Mouse (Mus musculus) forebrain, embryonic 11.5 days (tissue): ENCODE data around the gene Lrrn2. TPM values are rescaled to one million over a fixed set of nuclear protein-coding genes. Genes with fewer than 3 reads are reported as not detected.

Experiments
- ATAC-seq: fragments of 200-750 bp; cut with Nextera tagmentation; replicated peaks from 2 replicates; pipeline ENCODE4 v1.8.0; 2017; ENCODE audit warnings: moderate TSS enrichment; ENCODE audit not compliant: low FRiP score
- DNase-seq: peaks from one replicate; pipeline ENCODE4 v3.0.0-alpha.2; 2017; ENCODE audit warnings: low spot score
- H3K27ac ChIP-seq: fragments of 300-500 bp; sonication (generic); 2 replicates; pipeline ENCODE4 v1.5.1; 2014; ENCODE audit warnings: low read depth, low read length
- H3K27me3 ChIP-seq: fragments of 300-500 bp; sonication (generic); 2 replicates; pipeline ENCODE4 v1.6.1; 2014; ENCODE audit warnings: mild to moderate bottlenecking, low read length, mixed read lengths; ENCODE audit not compliant: control insufficient read depth, insufficient read depth
- H3K36me3 ChIP-seq: fragments of 300-500 bp; sonication (generic); 2 replicates; pipeline ENCODE4 v1.6.1; 2014; ENCODE audit warnings: mild to moderate bottlenecking, low read length, moderate library complexity, mixed read lengths; ENCODE audit not compliant: control insufficient read depth, insufficient read depth
- H3K4me1 ChIP-seq: fragments of 300-500 bp; sonication (generic); replicated peaks from 2 replicates; pipeline ENCODE4 v1.6.1; 2014; ENCODE audit warnings: low read length, mixed read lengths; ENCODE audit not compliant: control insufficient read depth, insufficient read depth
- H3K4me2 ChIP-seq: fragments of 300-500 bp; sonication (generic); 2 replicates; pipeline ENCODE4 v1.6.1; 2014; ENCODE audit warnings: low read depth, mild to moderate bottlenecking, low read length, moderate library complexity, mixed read lengths; ENCODE audit not compliant: severe bottlenecking
- H3K4me3 ChIP-seq: fragments of 300-500 bp; sonication (generic); 2 replicates; pipeline ENCODE4 v1.5.1; 2014; ENCODE audit warnings: low read depth, low read length
- H3K9ac ChIP-seq: fragments of 300-500 bp; sonication (generic); 2 replicates; pipeline ENCODE4 v1.6.1; 2014; ENCODE audit warnings: low read length
- H3K9me3 ChIP-seq: fragments of 300-500 bp; sonication (generic); 2 replicates; pipeline ENCODE4 v1.6.1; 2016; ENCODE audit warnings: low read length, mixed read lengths; ENCODE audit not compliant: control insufficient read depth
- WGBS: fragments of 180-500 bp; shearing (Covaris S2); extraction: QIAGEN DNeasy Blood & Tissue Kit; methylation state at CpG from one replicate; pipeline ENCODE4 v1.1.7; 2014; 5-methylcytosine and 5-hydroxymethylcytosine counted together
- polyA plus RNA-seq: library from polyadenylated mRNA; unstranded; fragments of >200 nt; fragmentation: Nextera tagmentation; extraction: Ambion mirVana; gene quantifications from 2 replicates; pipeline ENCODE4 v1.2.1, GENCODE M21; 2014

Lrrn2 gene
- polyA plus RNA-seq: 10.2 and 11.1 TPM in 2 replicates

- Histone ChIP-seq H3K9ac (peak within 1 kb of the TSS; percentile 70), H3K4me2 (peak within 1 kb of the TSS; percentile 82), H3K4me1 (peaks cover 12% of the 10 kb centered on the region; the same call in 1 of the 2 replicates), H3K9me3 (no peaks in the 10 kb centered on the region), H3K27me3 (peaks cover 9% of the 10 kb centered on the region), H3K4me3 (peak within 1 kb of the TSS; percentile 56), H3K27ac (peak within 1 kb of the TSS; percentile 25; the same call in 1 of the 2 replicates), H3K36me3 (no peaks in the 10 kb centered on the region)
- ATAC-seq (peak; percentile 77), DNase-seq (peak; percentile 82)
- WGBS: under 1% methylated on average over 80 of the region's 80 CpGs
These were observed at the start of gene Lrrn2 for GRCm38 (mm10) chr1:132880161-132881005. Gene Lrrn2, plus strand, starts transcription at chr1:132880273.

- no peak overlapping the region for H3K9ac ChIP-seq
- no peak for ATAC-seq
- no peaks in the 10 kb centered on the region for H3K27me3 ChIP-seq
- no peak overlapping the region for H3K4me3 ChIP-seq
- no peaks in the 10 kb centered on the region for H3K4me1 ChIP-seq
- no peak overlapping the region for H3K27ac ChIP-seq
- H3K9me3 ChIP-seq: no peaks in the 10 kb centered on the region
- DNase-seq: no peak
- H3K36me3 ChIP-seq: no peaks in the 10 kb centered on the region
- no peak overlapping the region for H3K4me2 ChIP-seq
- WGBS: 87% methylated on average over 4 of the region's 4 CpGs
These were observed 48.1 kb upstream of the Lrrn2 start for GRCm38 (mm10) chr1:132831963-132832362.

- no peak overlapping the region for H3K27ac ChIP-seq
- no peak overlapping the region for H3K4me2 ChIP-seq
- H3K9me3 ChIP-seq: no peaks in the 10 kb centered on the region
- WGBS: 71% methylated on average over 8 of the region's 8 CpGs
- H3K36me3 ChIP-seq: no peaks in the 10 kb centered on the region
- H3K4me3 ChIP-seq: no peak overlapping the region
- no peaks in the 10 kb centered on the region for H3K27me3 ChIP-seq
- DNase-seq (no peak), ATAC-seq (no peak)
- no peak overlapping the region for H3K9ac ChIP-seq
- no peaks in the 10 kb centered on the region for H3K4me1 ChIP-seq
These were observed 46.0 kb upstream of the Lrrn2 start for GRCm38 (mm10) chr1:132834037-132834436.

- WGBS: 79% methylated on average over 8 of the region's 8 CpGs
- Histone ChIP-seq H3K27me3 (no peaks in the 10 kb centered on the region), H3K27ac (no peak overlapping the region), H3K9me3 (no peaks in the 10 kb centered on the region), H3K4me2 (no peak overlapping the region), H3K9ac (no peak overlapping the region), H3K4me3 (no peak overlapping the region), H3K4me1 (no peaks in the 10 kb centered on the region), H3K36me3 (no peaks in the 10 kb centered on the region)
- DNase-seq: no peak
- no peak for ATAC-seq
These were observed 43.2 kb upstream of the Lrrn2 start for GRCm38 (mm10) chr1:132836895-132837294.

- Histone ChIP-seq H3K4me3 (no peak overlapping the region), H3K27me3 (no peaks in the 10 kb centered on the region), H3K9ac (no peak overlapping the region), H3K27ac (no peak overlapping the region), H3K36me3 (no peaks in the 10 kb centered on the region), H3K4me2 (no peak overlapping the region), H3K9me3 (no peaks in the 10 kb centered on the region), H3K4me1 (no peaks in the 10 kb centered on the region)
- ATAC-seq: no peak
- WGBS: 82% methylated on average over 5 of the region's 5 CpGs
- no peak for DNase-seq
These were observed 42.4 kb upstream of the Lrrn2 start for GRCm38 (mm10) chr1:132837691-132838090.

- Histone ChIP-seq H3K27me3 (no peaks in the 10 kb centered on the region), H3K9ac (no peak overlapping the region), H3K36me3 (no peaks in the 10 kb centered on the region), H3K9me3 (no peaks in the 10 kb centered on the region), H3K27ac (no peak overlapping the region), H3K4me2 (no peak overlapping the region), H3K4me3 (no peak overlapping the region), H3K4me1 (no peaks in the 10 kb centered on the region)
- DNase-seq (no peak), ATAC-seq (no peak)
- 94% methylated on average over 1 of the region's 1 CpGs for WGBS
These were observed 41.7 kb upstream of the Lrrn2 start for GRCm38 (mm10) chr1:132838371-132838770.

GRCm38 (mm10) chr1:132843612-132844011, 36.5 kb upstream of the Lrrn2 start:
- H3K9ac ChIP-seq: no peak overlapping the region
- H3K27me3 ChIP-seq: no peaks in the 10 kb centered on the region
- H3K9me3 ChIP-seq: no peaks in the 10 kb centered on the region
- H3K27ac ChIP-seq: no peak overlapping the region
- 81% methylated on average over 10 of the region's 10 CpGs for WGBS
- H3K4me3 ChIP-seq: no peak overlapping the region
- no peaks in the 10 kb centered on the region for H3K36me3 ChIP-seq
- DNase-seq (no peak), ATAC-seq (no peak)
- H3K4me1 ChIP-seq: no peaks in the 10 kb centered on the region
- no peak overlapping the region for H3K4me2 ChIP-seq

GRCm38 (mm10) chr1:132844088-132844804, 35.8 kb upstream of the Lrrn2 start:
- 95% methylated on average over 20 of the region's 20 CpGs for WGBS
- Histone ChIP-seq H3K9ac (no peak overlapping the region), H3K27me3 (no peaks in the 10 kb centered on the region), H3K4me3 (no peak overlapping the region), H3K27ac (no peak overlapping the region), H3K4me1 (no peaks in the 10 kb centered on the region), H3K9me3 (no peaks in the 10 kb centered on the region), H3K4me2 (no peak overlapping the region), H3K36me3 (no peaks in the 10 kb centered on the region)
- ATAC-seq (no peak), DNase-seq (no peak)
